Mouse (Mus musculus) MEL (cell line): ENCODE measurements around the gene Rnase10. TPM values are rescaled to one million over a fixed set of nuclear protein-coding genes. Genes with fewer than 3 reads are reported as not detected.
"Not testable (repeated sequence)": the region's sequence is repeated elsewhere in the genome, so short reads cannot be mapped to it uniquely, and the experiment has no call there.

Source experiments
- DNase-seq: peaks from one replicate; pipeline ENCODE4 v3.0.0; 2011; ENCODE audit warnings: low read depth, low spot score
- H3K27ac ChIP-seq: 2 replicates; pipeline ENCODE4 v1.5.1; 2012; ENCODE audit warnings: low read depth, mild to moderate bottlenecking, control low read depth, low read length, moderate library complexity; ENCODE audit not compliant: control insufficient read depth
- H3K27me3 ChIP-seq, 2 experiments: fragments of 150-350 bp in 1 of 2; sonication (generic) in 1 of 2; 2 replicates each; pipeline ENCODE4 v1.6.1; 2012; ENCODE audit warnings: low read length in 2 of 2, mild to moderate bottlenecking in 2 of 2, improper control_type of control experiment in 1 of 2, moderate library complexity in 1 of 2; ENCODE audit not compliant: insufficient read depth in 2 of 2, control insufficient read depth in 1 of 2
- H3K36me3 ChIP-seq, 2 experiments: 2 replicates each; pipeline ENCODE4 v1.6.1; 2012 to 2014; ENCODE audit warnings: low read length in 2 of 2, improper control_type of control experiment in 1 of 2, inconsistent platforms in 1 of 2, mild to moderate bottlenecking in 1 of 2; ENCODE audit not compliant: insufficient read depth in 2 of 2, control insufficient read depth in 1 of 2
- H3K4me1 ChIP-seq, 2 experiments: fragments of 150-350 bp in 1 of 2; sonication (generic) in 1 of 2; 2 replicates each; pipeline ENCODE4 v1.6.1; 2012; ENCODE audit warnings: low read length in 2 of 2, improper control_type of control experiment in 1 of 2, mild to moderate bottlenecking in 1 of 2; ENCODE audit not compliant: insufficient read depth in 2 of 2, control insufficient read depth in 1 of 2
- H3K4me3 ChIP-seq, 2 experiments: fragments of 150-350 bp in 1 of 2; sonication (generic) in 1 of 2; 2 replicates each; pipeline ENCODE4 v1.5.1; 2012; ENCODE audit warnings: low read depth in 2 of 2, low read length in 2 of 2, mild to moderate bottlenecking in 2 of 2, moderate library complexity in 2 of 2, control low read depth in 1 of 2, improper control_type of control experiment in 1 of 2; ENCODE audit not compliant: control insufficient read depth in 1 of 2, insufficient read depth in 1 of 2
- H3K79me2 ChIP-seq: 2 replicates; pipeline ENCODE4 v1.6.1; 2012; ENCODE audit warnings: mild to moderate bottlenecking, low read length, moderate library complexity; ENCODE audit not compliant: control insufficient read depth, poor library complexity, insufficient read depth
- H3K9ac ChIP-seq: 2 replicates; pipeline ENCODE4 v1.6.1; 2012; ENCODE audit warnings: low read depth, mild to moderate bottlenecking, control low read depth, low read length, moderate library complexity; ENCODE audit not compliant: control insufficient read depth, poor library complexity, severe bottlenecking
- H3K9me3 ChIP-seq: fragments of 150-350 bp; sonication (generic); replicated peaks from 2 replicates; pipeline ENCODE4 v1.6.1; 2012; ENCODE audit warnings: mild to moderate bottlenecking, low read length, improper control_type of control experiment, moderate library complexity; ENCODE audit not compliant: insufficient read depth
- BHLHE40 ChIP-seq: IDR thresholded peaks from 2 replicates; pipeline ENCODE4 v1.6.1; 2012; ENCODE audit warnings: low read depth, mild to moderate bottlenecking, inconsistent platforms, low read length, improper control_type of control experiment, borderline replicate concordance
- CTCF ChIP-seq, 3 experiments: IDR thresholded peaks in 2 of 3; conservative IDR thresholded peaks in 1 of 3; 2 replicates each; pipeline ENCODE4 v1.5.1; 2011 to 2012; ENCODE audit warnings: low read length in 3 of 3, low read depth in 2 of 3, mild to moderate bottlenecking in 2 of 3, improper control_type of control experiment in 1 of 3, inconsistent platforms in 1 of 3, mixed read lengths in 1 of 3, moderate library complexity in 1 of 3; ENCODE audit not compliant: control insufficient read depth in 1 of 3, insufficient read depth in 1 of 3, poor library complexity in 1 of 3, severe bottlenecking in 1 of 3
- ETS1 ChIP-seq: IDR thresholded peaks from 2 replicates; pipeline ENCODE4 v1.6.1; 2012; ENCODE audit warnings: low read depth, mild to moderate bottlenecking, inconsistent platforms, low read length, improper control_type of control experiment, moderate library complexity
- JUND ChIP-seq: IDR thresholded peaks from 2 replicates; pipeline ENCODE4 v1.6.1; 2011; ENCODE audit warnings: low read depth, mild to moderate bottlenecking, improper control_type of control experiment, low read length
- KAT2A ChIP-seq: conservative IDR thresholded peaks from 2 replicates; pipeline ENCODE4 v1.6.1; 2012; ENCODE audit warnings: low read depth, low read length, improper control_type of control experiment, inconsistent platforms
- MAFK ChIP-seq: IDR thresholded peaks from 2 replicates; pipeline ENCODE4 v1.6.1; 2011; ENCODE audit warnings: low read depth, mild to moderate bottlenecking, low read length, improper control_type of control experiment, borderline replicate concordance
- MAX ChIP-seq: IDR thresholded peaks from 2 replicates; pipeline ENCODE4 v1.6.1; 2011; ENCODE audit warnings: low read length, improper control_type of control experiment
- NELFE ChIP-seq: IDR thresholded peaks from 2 replicates; pipeline ENCODE4 v1.6.1; 2011; ENCODE audit warnings: low read depth, low read length, improper control_type of control experiment
- POLR2AphosphoS5 ChIP-seq: IDR thresholded peaks from 2 replicates; pipeline ENCODE4 v1.6.1; 2012; ENCODE audit warnings: low read depth, borderline replicate concordance, mild to moderate bottlenecking, inconsistent platforms, low read length, moderate library complexity, mixed read lengths
- TBP ChIP-seq: IDR thresholded peaks from 2 replicates; pipeline ENCODE4 v1.8.0; 2011; ENCODE audit warnings: low read depth, low read length, improper control_type of control experiment
- TCF12 ChIP-seq: IDR thresholded peaks from 2 replicates; pipeline ENCODE4 v1.6.1; 2014; ENCODE audit warnings: low read depth, mild to moderate bottlenecking, inconsistent platforms, low read length, improper control_type of control experiment, moderate library complexity
- ZC3H11A ChIP-seq: IDR thresholded peaks from 2 replicates; pipeline ENCODE4 v1.6.1; 2012; ENCODE audit warnings: low read depth, mild to moderate bottlenecking, inconsistent platforms, low read length, improper control_type of control experiment
- polyA plus RNA-seq, 2 experiments: library from polyadenylated mRNA; stranded (reverse) in 1 of 2; unstranded in 1 of 2; fragments of >175 nt in 1 of 2; fragments of >200 nt in 1 of 2; gene quantifications; 2 replicates each; pipeline versions ENCODE4 v1.2.1 to v1.2.4; 2012; ENCODE audit warnings: low replicate concordance in 2 of 2, low read depth in 1 of 2; ENCODE audit not compliant: insufficient read length in 2 of 2, insufficient read depth in 1 of 2, missing spikeins in 1 of 2
- total RNA-seq: library from RNA; depleted of rRNA; stranded (reverse); fragments of 300-350 nt; gene quantifications from 2 replicates; pipeline ENCODE4 v1.2.3, GENCODE M21; 2012

Gene Rnase10
- total and polyA plus RNA-seq, 3 experiments: not detected

- Histone ChIP-seq H3K9ac (no peak overlapping the region), H3K79me2 (no peaks in the 10 kb centered on the region), H3K27ac (no peak overlapping the region), H3K27me3 (no peaks in the 10 kb centered on the region), H3K4me1 (no peaks in the 10 kb centered on the region), H3K4me3 (no peak overlapping the region), H3K36me3 (no peaks in the 10 kb centered on the region), H3K9me3 (no peaks in the 10 kb centered on the region)
- no peak for TF ChIP-seq POLR2AphosphoS5
- no peak for DNase-seq
These were observed 37.7 kb upstream of the Rnase10 start for GRCm38 (mm10) chr14:50969558-50970544.

GRCm38 (mm10) chr14:50970822-50971221 lies 36.7 kb upstream of the Rnase10 start:
- no peaks in the 10 kb centered on the region for H3K9me3 ChIP-seq
- TF ChIP-seq MAX (no peak), POLR2AphosphoS5 (no peak), TBP (no peak), NELFE (no peak), BHLHE40 (no peak), KAT2A (no peak), JUND (no peak), TCF12 (no peak), ZC3H11A (no peak), ETS1 (no peak), MAFK (no peak)
- TF ChIP-seq, all 39 proteins: peak for 0
- Histone ChIP-seq H3K27me3 (no peaks in the 10 kb centered on the region), H3K79me2 (no peaks in the 10 kb centered on the region), H3K4me3 (no peak overlapping the region), H3K27ac (no peak overlapping the region), H3K4me1 (no peaks in the 10 kb centered on the region), H3K9ac (no peak overlapping the region), H3K36me3 (no peaks in the 10 kb centered on the region)
- peak; percentile 44 for DNase-seq

- H3K27ac ChIP-seq, H3K9me3 ChIP-seq, H3K4me1 ChIP-seq, H3K27me3 ChIP-seq, H3K4me3 ChIP-seq, H3K9ac ChIP-seq, H3K79me2 ChIP-seq, H3K36me3 ChIP-seq: not testable (repeated sequence)
- DNase-seq: peak; percentile 2
- TF ChIP-seq CTCF (IDR thresholded peaks at IDR 0.05 in 2 of 3, conservative IDR thresholded peaks at IDR 0.05 in 1 of 3; ENCODE audit: control insufficient read depth in 1 of 3, insufficient read depth in 1 of 3, low read depth in 2 of 3, low read length in 3 of 3, poor library complexity in 1 of 3, severe bottlenecking in 1 of 3): peak in 2 of 3 experiments; percentile 3 to 20; a peak in 2 of 6 replicates
These were observed 34.5 kb upstream of the Rnase10 start for GRCm38 (mm10) chr14:50973054-50973453.
